Mouse (Mus musculus): ENCODE results near the gene Smlr1. TPM values are rescaled to one million over a fixed set of nuclear protein-coding genes. Genes with fewer than 3 reads are reported as not detected.

The Smlr1 gene
- polyA plus RNA-seq, 1 experiment from 2014 or later: 22.0 TPM

- H3K4me3 ChIP-seq (ENCODE audit: low read length): no peak overlapping the region
- no peak overlapping the region for H3K4me2 ChIP-seq (ENCODE audit: low read depth, low read length)
- 87% methylated on average over 5 of the region's 5 CpGs for WGBS
- H3K9ac ChIP-seq (ENCODE audit: low read depth, low read length): no peak overlapping the region
- H3K4me1 ChIP-seq (ENCODE audit: control insufficient read depth, insufficient read depth, low read length): no peaks in the 10 kb centered on the region
- no peaks in the 10 kb centered on the region for H3K9me3 ChIP-seq (ENCODE audit: control insufficient read depth, low read length)
- peak; percentile 45 for ATAC-seq
- peak overlapping the region; percentile 77 for H3K27ac ChIP-seq (ENCODE audit: low read length)
- H3K27me3 ChIP-seq (replicated peaks; ENCODE audit: control insufficient read depth, insufficient read depth, low read length): no peaks in the 10 kb centered on the region
- no peaks in the 10 kb centered on the region for H3K36me3 ChIP-seq (ENCODE audit: control insufficient read depth, insufficient read depth, low read length)
Observed at GRCm38 (mm10) chr10:25520428-25520827, 15.6 kb downstream of the Smlr1 start.

GRCm38 (mm10) chr10:25519954-25520353, 16.1 kb downstream of the Smlr1 start:
- Histone ChIP-seq H3K4me3 (ENCODE audit: low read length) (no peak overlapping the region), H3K9me3 (ENCODE audit: control insufficient read depth, low read length) (no peaks in the 10 kb centered on the region), H3K4me2 (ENCODE audit: low read depth, low read length) (no peak overlapping the region), H3K9ac (ENCODE audit: low read depth, low read length) (no peak overlapping the region), H3K4me1 (ENCODE audit: control insufficient read depth, insufficient read depth, low read length) (no peaks in the 10 kb centered on the region), H3K36me3 (ENCODE audit: control insufficient read depth, insufficient read depth, low read length) (no peaks in the 10 kb centered on the region), H3K27ac (ENCODE audit: low read length) (peak overlapping the region; percentile 13; the same call in 1 of the 2 replicates), H3K27me3 (replicated peaks; ENCODE audit: control insufficient read depth, insufficient read depth, low read length) (no peaks in the 10 kb centered on the region)
- peak; percentile 97 for ATAC-seq
- 61% methylated on average over 3 of the region's 3 CpGs for WGBS

- Histone ChIP-seq H3K27me3 (replicated peaks; ENCODE audit: control insufficient read depth, insufficient read depth, low read length) (no peaks in the 10 kb centered on the region), H3K4me3 (ENCODE audit: low read length) (no peak overlapping the region), H3K27ac (ENCODE audit: low read length) (no peak overlapping the region), H3K4me2 (ENCODE audit: low read depth, low read length) (no peak overlapping the region), H3K36me3 (ENCODE audit: control insufficient read depth, insufficient read depth, low read length) (no peaks in the 10 kb centered on the region), H3K4me1 (ENCODE audit: control insufficient read depth, insufficient read depth, low read length) (no peaks in the 10 kb centered on the region), H3K9ac (ENCODE audit: low read depth, low read length) (no peak overlapping the region), H3K9me3 (ENCODE audit: control insufficient read depth, low read length) (no peaks in the 10 kb centered on the region)
- WGBS: 63% methylated on average over 1 of the region's 1 CpGs
- ATAC-seq: no peak
Observed at GRCm38 (mm10) chr10:25513821-25514220, 22.2 kb downstream of the Smlr1 start.

- no peak for ATAC-seq
- H3K27ac ChIP-seq (ENCODE audit: low read length): no peak overlapping the region
- H3K9ac ChIP-seq (ENCODE audit: low read depth, low read length): no peak overlapping the region
- WGBS: 57% methylated on average over 5 of the region's 5 CpGs
- H3K9me3 ChIP-seq (ENCODE audit: control insufficient read depth, low read length): no peaks in the 10 kb centered on the region
- no peak overlapping the region for H3K4me2 ChIP-seq (ENCODE audit: low read depth, low read length)
- no peaks in the 10 kb centered on the region for H3K4me1 ChIP-seq (ENCODE audit: control insufficient read depth, insufficient read depth, low read length)
- no peaks in the 10 kb centered on the region; the same call in 1 of the 2 replicates for H3K36me3 ChIP-seq (ENCODE audit: control insufficient read depth, insufficient read depth, low read length)
- H3K27me3 ChIP-seq (replicated peaks; ENCODE audit: control insufficient read depth, insufficient read depth, low read length): no peaks in the 10 kb centered on the region
- no peak overlapping the region for H3K4me3 ChIP-seq (ENCODE audit: low read length)
Observed at GRCm38 (mm10) chr10:25503250-25503649, 32.8 kb downstream of the Smlr1 start.

- Histone ChIP-seq H3K4me1 (ENCODE audit: control insufficient read depth, insufficient read depth, low read length) (no peaks in the 10 kb centered on the region), H3K4me3 (ENCODE audit: low read length) (no peak overlapping the region), H3K27ac (ENCODE audit: low read length) (no peak overlapping the region), H3K9me3 (ENCODE audit: control insufficient read depth, low read length) (no peaks in the 10 kb centered on the region), H3K27me3 (replicated peaks; ENCODE audit: control insufficient read depth, insufficient read depth, low read length) (no peaks in the 10 kb centered on the region), H3K9ac (ENCODE audit: low read depth, low read length) (no peak overlapping the region), H3K36me3 (ENCODE audit: control insufficient read depth, insufficient read depth, low read length) (no peaks in the 10 kb centered on the region), H3K4me2 (ENCODE audit: low read depth, low read length) (no peak overlapping the region)
- ATAC-seq: no peak
- 66% methylated on average over 10 of the region's 10 CpGs for WGBS
Observed at GRCm38 (mm10) chr10:25499323-25500071, 36.6 kb downstream of the Smlr1 start.

GRCm38 (mm10) chr10:25488456-25488855, 47.6 kb downstream of the Smlr1 start:
- no peak overlapping the region for H3K4me3 ChIP-seq (ENCODE audit: low read length)
- H3K27ac ChIP-seq (ENCODE audit: low read length): no peak overlapping the region
- ATAC-seq: peak; percentile 55; the same call in 1 of the 2 replicates
- H3K27me3 ChIP-seq (replicated peaks; ENCODE audit: control insufficient read depth, insufficient read depth, low read length): no peaks in the 10 kb centered on the region
- no peak overlapping the region for H3K9ac ChIP-seq (ENCODE audit: low read depth, low read length)
- H3K36me3 ChIP-seq (ENCODE audit: control insufficient read depth, insufficient read depth, low read length): no peaks in the 10 kb centered on the region
- no peaks in the 10 kb centered on the region for H3K9me3 ChIP-seq (ENCODE audit: control insufficient read depth, low read length)
- 7% methylated on average over 1 of the region's 1 CpGs for WGBS
- H3K4me2 ChIP-seq (ENCODE audit: low read depth, low read length): no peak overlapping the region
- no peaks in the 10 kb centered on the region for H3K4me1 ChIP-seq (ENCODE audit: control insufficient read depth, insufficient read depth, low read length)

GRCm38 (mm10) chr10:25482791-25483190, 53.3 kb downstream of the Smlr1 start:
- Histone ChIP-seq H3K9ac (ENCODE audit: low read depth, low read length) (no peak overlapping the region), H3K4me1 (ENCODE audit: control insufficient read depth, insufficient read depth, low read length) (no peaks in the 10 kb centered on the region), H3K27me3 (replicated peaks; ENCODE audit: control insufficient read depth, insufficient read depth, low read length) (no peaks in the 10 kb centered on the region), H3K4me3 (ENCODE audit: low read length) (no peak overlapping the region), H3K27ac (ENCODE audit: low read length) (no peak overlapping the region), H3K9me3 (ENCODE audit: control insufficient read depth, low read length) (no peaks in the 10 kb centered on the region), H3K36me3 (ENCODE audit: control insufficient read depth, insufficient read depth, low read length) (no peaks in the 10 kb centered on the region), H3K4me2 (ENCODE audit: low read depth, low read length) (no peak overlapping the region)
- no peak for ATAC-seq
- 52% methylated on average over 5 of the region's 5 CpGs for WGBS

- Histone ChIP-seq H3K27me3 (replicated peaks; ENCODE audit: control insufficient read depth, insufficient read depth, low read length) (no peaks in the 10 kb centered on the region), H3K27ac (ENCODE audit: low read length) (no peak overlapping the region), H3K36me3 (ENCODE audit: control insufficient read depth, insufficient read depth, low read length) (no peaks in the 10 kb centered on the region), H3K9me3 (ENCODE audit: control insufficient read depth, low read length) (no peaks in the 10 kb centered on the region), H3K4me2 (ENCODE audit: low read depth, low read length) (no peak overlapping the region), H3K4me1 (ENCODE audit: control insufficient read depth, insufficient read depth, low read length) (no peaks in the 10 kb centered on the region), H3K9ac (ENCODE audit: low read depth, low read length) (no peak overlapping the region), H3K4me3 (ENCODE audit: low read length) (no peak overlapping the region)
- no peak for ATAC-seq
- 98% methylated on average over 3 of the region's 3 CpGs for WGBS
Observed at GRCm38 (mm10) chr10:25479716-25480115, 56.4 kb downstream of the Smlr1 start.
